Mouse (Mus musculus): ENCODE measurements around the gene Mast2. TPM values are rescaled to one million over a fixed set of nuclear protein-coding genes. Genes with fewer than 3 reads are reported as not detected.

Gene Mast2
- polyA plus RNA-seq, 1 experiment: 224 TPM

GRCm38 (mm10) chr4:116336294-116336693, 127.7 kb downstream of the Mast2 start:
- H3K27me3 ChIP-seq (ENCODE audit: control insufficient read depth, insufficient read depth, low read length): no peaks in the 10 kb centered on the region

DNA sequence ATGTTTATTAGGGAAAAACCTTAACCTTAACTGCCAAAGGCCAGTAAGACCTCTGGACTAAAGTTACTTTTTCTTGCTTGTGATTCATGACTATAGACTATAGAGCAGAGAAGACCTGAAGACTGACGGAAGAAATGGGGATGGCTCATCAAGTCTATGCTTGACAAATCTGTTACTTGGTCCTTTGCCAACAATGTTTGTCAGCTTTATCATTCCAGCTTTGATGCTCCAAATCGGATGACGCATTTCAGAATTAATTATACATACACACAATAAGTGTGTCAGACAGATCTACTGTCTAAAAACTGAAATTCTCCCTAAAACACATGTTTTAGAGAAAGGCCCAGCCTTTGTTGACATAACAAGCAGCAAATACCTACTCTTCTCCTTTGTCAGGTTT, 134.7 kb downstream of the Mast2 start:
- TF ChIP-seq POLR2A (IDR thresholded peaks at IDR 0.05; ENCODE audit: low read depth, low read length) (no peak), CTCF (IDR thresholded peaks at IDR 0.05; ENCODE audit: extremely low read depth, insufficient read length, insufficient replicate concordance, low read depth, low read length) (no peak)
- Histone ChIP-seq H3K4me1 (ENCODE audit: control insufficient read depth, insufficient read depth, insufficient read length, low read length) (no peaks in the 10 kb centered on the region), H3K27ac (ENCODE audit: insufficient read depth, low read depth, low read length) (no peak overlapping the region), H3K36me3 (ENCODE audit: control insufficient read depth, insufficient read depth, low read length) (peaks cover 35% of the 10 kb centered on the region), H3K4me3 (ENCODE audit: low read depth, low read length) (no peak overlapping the region), H3K27me3 (ENCODE audit: control insufficient read depth, insufficient read depth, low read length) (no peaks in the 10 kb centered on the region)
- 96% methylated on average over 3 of the region's 3 CpGs for WGBS

More at GRCm38 (mm10) chr4:116336294-116336693, 127.7 kb downstream of the Mast2 start:
- Histone ChIP-seq H3K4me3 (ENCODE audit: low read depth, low read length) (no peak overlapping the region), H3K27ac (ENCODE audit: insufficient read depth, low read depth, low read length) (no peak overlapping the region), H3K4me1 (ENCODE audit: control insufficient read depth, insufficient read depth, insufficient read length, low read length) (no peaks in the 10 kb centered on the region), H3K36me3 (ENCODE audit: control insufficient read depth, insufficient read depth, low read length) (0 out of 2 replicates have a peak, but pooled peaks cover 5% of the 10 kb centered on the region)
- TF ChIP-seq POLR2A (IDR thresholded peaks at IDR 0.05; ENCODE audit: low read depth, low read length) (no peak), CTCF (IDR thresholded peaks at IDR 0.05; ENCODE audit: extremely low read depth, insufficient read length, insufficient replicate concordance, low read depth, low read length) (no peak)
- WGBS: 81% methylated on average over 1 of the region's 1 CpGs

DNA sequence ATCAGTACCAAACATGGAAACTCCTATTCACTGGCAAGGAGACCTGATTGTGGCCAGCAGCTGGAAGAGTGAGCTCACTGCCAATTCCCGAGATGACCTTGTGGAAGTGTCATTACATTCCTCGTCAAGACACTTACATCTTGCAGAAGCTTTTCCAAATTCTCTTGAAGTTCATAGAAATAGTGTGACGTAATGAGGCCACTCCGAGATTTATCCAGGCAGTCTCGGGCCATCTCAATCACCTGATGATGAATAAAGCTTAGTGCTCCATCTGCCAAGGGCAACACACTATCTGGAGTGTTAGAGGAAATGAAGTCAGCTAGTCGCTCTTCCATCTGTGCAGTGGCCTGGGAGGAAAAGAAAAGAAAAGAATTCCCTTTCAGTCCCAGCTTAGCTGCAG, 141.9 kb downstream of the Mast2 start:
- H3K27ac ChIP-seq (ENCODE audit: insufficient read depth, low read depth, low read length): no peak overlapping the region
- peaks cover 59% of the 10 kb centered on the region for H3K36me3 ChIP-seq (ENCODE audit: control insufficient read depth, insufficient read depth, low read length)
- 81% methylated on average over 6 of the region's 6 CpGs for WGBS
- H3K27me3 ChIP-seq (ENCODE audit: control insufficient read depth, insufficient read depth, low read length): no peaks in the 10 kb centered on the region
- H3K4me3 ChIP-seq (ENCODE audit: low read depth, low read length): no peak overlapping the region
- H3K4me1 ChIP-seq (ENCODE audit: control insufficient read depth, insufficient read depth, insufficient read length, low read length): no peaks in the 10 kb centered on the region
- no peak for TF ChIP-seq POLR2A (IDR thresholded peaks at IDR 0.05; ENCODE audit: low read depth, low read length)
- no peak for TF ChIP-seq CTCF (IDR thresholded peaks at IDR 0.05; ENCODE audit: extremely low read depth, insufficient read length, insufficient replicate concordance, low read depth, low read length)

DNA sequence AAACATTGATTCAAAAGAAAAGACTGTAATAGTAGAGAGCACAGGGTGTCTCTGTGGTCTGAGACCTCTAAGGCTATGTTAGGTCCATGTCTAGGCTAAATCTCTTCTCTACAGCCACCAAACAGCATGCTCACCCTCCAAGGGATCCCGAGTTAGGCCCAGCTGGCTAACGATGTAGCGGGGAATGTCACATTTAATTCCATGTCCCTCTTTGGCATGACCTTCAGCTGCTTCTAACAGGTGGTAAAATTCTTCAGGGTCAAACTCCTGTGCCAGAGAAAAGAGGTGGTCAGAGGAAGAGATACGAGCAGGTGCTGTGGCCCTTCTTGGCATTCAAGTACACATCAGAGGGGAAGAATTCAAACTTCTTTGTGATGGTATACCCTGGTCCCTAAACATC, 146.4 kb downstream of the Mast2 start:
- Histone ChIP-seq H3K36me3 (ENCODE audit: control insufficient read depth, insufficient read depth, low read length) (peaks cover 73% of the 10 kb centered on the region), H3K27me3 (ENCODE audit: control insufficient read depth, insufficient read depth, low read length) (no peaks in the 10 kb centered on the region), H3K27ac (ENCODE audit: insufficient read depth, low read depth, low read length) (no peak overlapping the region), H3K4me3 (ENCODE audit: low read depth, low read length) (no peak overlapping the region), H3K4me1 (ENCODE audit: control insufficient read depth, insufficient read depth, insufficient read length, low read length) (no peaks in the 10 kb centered on the region)
- TF ChIP-seq POLR2A (IDR thresholded peaks at IDR 0.05; ENCODE audit: low read depth, low read length) (no peak), CTCF (IDR thresholded peaks at IDR 0.05; ENCODE audit: extremely low read depth, insufficient read length, insufficient replicate concordance, low read depth, low read length) (no peak)
- 92% methylated on average over 4 of the region's 4 CpGs for WGBS

- Histone ChIP-seq H3K4me3 (ENCODE audit: low read depth, low read length) (no peak overlapping the region), H3K27ac (ENCODE audit: insufficient read depth, low read depth, low read length) (no peak overlapping the region), H3K27me3 (ENCODE audit: control insufficient read depth, insufficient read depth, low read length) (no peaks in the 10 kb centered on the region), H3K4me1 (ENCODE audit: control insufficient read depth, insufficient read depth, insufficient read length, low read length) (no peaks in the 10 kb centered on the region), H3K36me3 (ENCODE audit: control insufficient read depth, insufficient read depth, low read length) (peaks cover 32% of the 10 kb centered on the region)
- 9% methylated on average over 1 of the region's 1 CpGs for WGBS
- TF ChIP-seq POLR2A (IDR thresholded peaks at IDR 0.05; ENCODE audit: low read depth, low read length): no peak
- no peak for TF ChIP-seq CTCF (IDR thresholded peaks at IDR 0.05; ENCODE audit: extremely low read depth, insufficient read length, insufficient replicate concordance, low read depth, low read length)
Measured at GRCm38 (mm10) chr4:116304551-116304950, 159.4 kb downstream of the Mast2 start.

- 48% methylated on average over 4 of the region's 4 CpGs for WGBS
- TF ChIP-seq CTCF (IDR thresholded peaks at IDR 0.05; ENCODE audit: extremely low read depth, insufficient read length, insufficient replicate concordance, low read depth, low read length) (no peak), POLR2A (IDR thresholded peaks at IDR 0.05; ENCODE audit: low read depth, low read length) (no peak)
- no peak overlapping the region for H3K27ac ChIP-seq (ENCODE audit: insufficient read depth, low read depth, low read length)
Measured at GRCm38 (mm10) chr4:116300878-116301355, 163.1 kb downstream of the Mast2 start.

DNA sequence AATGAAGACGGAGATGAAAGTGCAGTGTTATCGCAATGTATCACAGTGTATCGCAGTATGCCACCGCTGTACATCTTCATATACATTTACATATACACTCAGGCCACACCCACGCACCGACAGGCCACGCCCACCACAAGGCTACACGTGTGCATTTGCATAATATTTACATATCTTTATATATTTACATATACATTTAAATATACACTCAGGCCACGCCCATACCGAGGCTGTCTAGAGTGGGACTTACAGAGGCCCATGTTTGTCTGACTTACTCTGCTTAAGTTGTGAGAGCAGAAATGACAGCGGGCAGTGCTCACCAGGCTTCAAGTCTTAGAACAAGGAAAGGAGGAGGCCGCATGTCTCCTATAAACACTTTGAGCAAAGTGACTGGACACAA, 170.7 kb downstream of the Mast2 start:
- Histone ChIP-seq H3K27ac (ENCODE audit: insufficient read depth, low read depth, low read length) (no peak overlapping the region), H3K4me3 (ENCODE audit: low read depth, low read length) (no peak overlapping the region), H3K27me3 (ENCODE audit: control insufficient read depth, insufficient read depth, low read length) (no peaks in the 10 kb centered on the region), H3K4me1 (ENCODE audit: control insufficient read depth, insufficient read depth, insufficient read length, low read length) (no peaks in the 10 kb centered on the region), H3K36me3 (ENCODE audit: control insufficient read depth, insufficient read depth, low read length) (peaks cover 8% of the 10 kb centered on the region; the same call in 1 of the 2 replicates)
- 82% methylated on average over 12 of the region's 12 CpGs for WGBS
- TF ChIP-seq CTCF (IDR thresholded peaks at IDR 0.05; ENCODE audit: extremely low read depth, insufficient read length, insufficient replicate concordance, low read depth, low read length): no peak
- no peak for TF ChIP-seq POLR2A (IDR thresholded peaks at IDR 0.05; ENCODE audit: low read depth, low read length)

More at GRCm38 (mm10) chr4:116300878-116301355, 163.1 kb downstream of the Mast2 start:
- H3K36me3 ChIP-seq (ENCODE audit: control insufficient read depth, insufficient read depth, low read length): peaks cover 4% of the 10 kb centered on the region; the same call in 1 of the 2 replicates
- H3K4me3 ChIP-seq (ENCODE audit: low read depth, low read length): no peak overlapping the region
- H3K4me1 ChIP-seq (ENCODE audit: control insufficient read depth, insufficient read depth, insufficient read length, low read length): no peaks in the 10 kb centered on the region
- no peaks in the 10 kb centered on the region for H3K27me3 ChIP-seq (ENCODE audit: control insufficient read depth, insufficient read depth, low read length)

All from small intestine, adult 2 months (tissue).